32 mouse cellular contexts compared by ENCODE assay signal in genomic region chr6:87401456-87401855, GRCm38 (mm10). TPM values are rescaled to one million over a fixed set of nuclear protein-coding genes. Genes with fewer than 3 reads are reported as not detected.
DNase-seq lines count a peak whose midpoint lies in the region; ATAC-seq and TF ChIP-seq lines count a peak whose summit lies in the region.
"Had no signal": no experiment of that assay in that cellular context is flagged by ENCODE, and none has a peak within 500 bp of the region (broad histone marks: within the 10 kb centered on the region; RNA-seq: fewer than 3 reads in every experiment).

No protein-coding gene starts in this region.

- DNase-seq in heart, adult 8-10 months (ENCODE audit: low spot score), result no peak
- no peak for DNase-seq in liver, embryonic 11.5 days (ENCODE audit: low spot score)
- no peak for DNase-seq in liver, postnatal 0 days
- no peak for DNase-seq in spleen, postnatal 36 days (ENCODE audit: low spot score in 2 of 2)
- DNase-seq: adrenal gland, postnatal 10 days; adrenal gland, postnatal 36 days; B cell, adult 2 months; cerebellum, adult 18-20 months; cerebellum, adult 9-10 months; cerebellum, postnatal 14 days; gastrocnemius, postnatal 10 days; gastrocnemius, postnatal 36 days; heart, adult 2 months; heart, postnatal 36 days had no signal

- no peak for TF ChIP-seq EP300 in liver, postnatal 0 days (IDR thresholded peaks at IDR 0.05; ENCODE audit: low read depth)

- no peak overlapping the region for H3K9ac ChIP-seq in heart, embryonic 11.5 days (ENCODE audit: low read depth, low read length)
- H3K9ac ChIP-seq in liver, embryonic 11.5 days (ENCODE audit: low read depth, low read length), result no peak overlapping the region
- H3K9ac ChIP-seq in liver, embryonic 12.5 days, result no peak overlapping the region
- H3K9ac ChIP-seq in liver, postnatal 0 days (replicated peaks), result no peak overlapping the region
- H3K9ac ChIP-seq: forebrain, embryonic 13.5 days; hindbrain, embryonic 13.5 days; intestine, embryonic 15.5 days had no signal

- peaks cover 25% of the 10 kb centered on the region for H3K4me1 ChIP-seq in heart, embryonic 11.5 days (ENCODE audit: control insufficient read depth, insufficient read depth, low read length)
- H3K4me1 ChIP-seq in liver, embryonic 11.5 days (replicated peaks; ENCODE audit: control insufficient read depth, insufficient read depth, low read length), result peaks cover 3% of the 10 kb centered on the region; the same call in 1 of the 2 replicates
- H3K4me1 ChIP-seq in liver, embryonic 12.5 days, result peaks cover 21% of the 10 kb centered on the region
- peaks cover 11% of the 10 kb centered on the region; the same call in 1 of the 2 replicates for H3K4me1 ChIP-seq in liver, postnatal 0 days (ENCODE audit: insufficient read depth)
- H3K4me1 ChIP-seq: forebrain, embryonic 10.5 days; forebrain, embryonic 13.5 days; intestine, embryonic 15.5 days had no signal

- no peaks in the 10 kb centered on the region for H3K36me3 ChIP-seq in heart, embryonic 11.5 days (ENCODE audit: control insufficient read depth, insufficient read depth, low read length)
- no peaks in the 10 kb centered on the region for H3K36me3 ChIP-seq in liver, embryonic 11.5 days (ENCODE audit: control insufficient read depth, insufficient read depth, low read length)
- H3K36me3 ChIP-seq in liver, embryonic 12.5 days, result no peaks in the 10 kb centered on the region
- H3K36me3 ChIP-seq in liver, postnatal 0 days (replicated peaks; ENCODE audit: insufficient read depth, low read length), result no peaks in the 10 kb centered on the region
- H3K36me3 ChIP-seq: forebrain, embryonic 10.5 days; G1E; hindbrain, embryonic 10.5 days; hindbrain, embryonic 13.5 days; intestine, embryonic 15.5 days had no signal

- H3K27me3 ChIP-seq in heart, embryonic 11.5 days (ENCODE audit: control insufficient read depth, insufficient read depth, low read length), result no peaks in the 10 kb centered on the region; the same call in 1 of the 2 replicates
- no peaks in the 10 kb centered on the region for H3K27me3 ChIP-seq in liver, embryonic 11.5 days (replicated peaks; ENCODE audit: control insufficient read depth, insufficient read depth, low read length)
- no peaks in the 10 kb centered on the region for H3K27me3 ChIP-seq in liver, embryonic 12.5 days (replicated peaks)
- H3K27me3 ChIP-seq in liver, postnatal 0 days (ENCODE audit: insufficient read depth, low read length), result no peaks in the 10 kb centered on the region
- H3K27me3 ChIP-seq: CH12.LX; forebrain, embryonic 13.5 days; hindbrain, embryonic 13.5 days; intestine, embryonic 15.5 days; Patski had no signal

- peak; percentile 55; the same call in 1 of the 2 replicates for ATAC-seq in heart, embryonic 11.5 days (replicated peaks; ENCODE audit: insufficient number of reproducible peaks, low FRiP score, low TSS enrichment)
- no peak for ATAC-seq in liver, embryonic 11.5 days (replicated peaks; ENCODE audit: low FRiP score)
- ATAC-seq in liver, embryonic 12.5 days, result no peak
- peak; percentile 15; the same call in 1 of the 2 replicates for ATAC-seq in liver, postnatal 0 days
- ATAC-seq: forebrain, embryonic 13.5 days; forebrain, embryonic 16.5 days; hindbrain, embryonic 16.5 days; intestine, embryonic 15.5 days; Patski had no signal

- WGBS in heart, embryonic 11.5 days (ENCODE audit: insufficient replicate concordance), result 23% methylated on average over 6 of the region's 6 CpGs
- WGBS in liver, embryonic 11.5 days, result 57% methylated on average over 6 of the region's 6 CpGs
- 50% methylated on average over 6 of the region's 6 CpGs for WGBS in liver, embryonic 12.5 days (ENCODE audit: insufficient replicate concordance)
- 49% methylated on average over 6 of the region's 6 CpGs for WGBS in liver, postnatal 0 days (ENCODE audit: insufficient replicate concordance)

- TF ChIP-seq CTCF in liver, postnatal 0 days (IDR thresholded peaks at IDR 0.05; ENCODE audit: low read depth), result no peak

- peak overlapping the region; percentile 1; the same call in 1 of the 2 replicates for H3K4me2 ChIP-seq in heart, embryonic 11.5 days
- no peak overlapping the region for H3K4me2 ChIP-seq in liver, embryonic 11.5 days
- H3K4me2 ChIP-seq in liver, embryonic 12.5 days, result no peak overlapping the region
- H3K4me2 ChIP-seq in liver, postnatal 0 days (ENCODE audit: low read depth, low read length), result no peak overlapping the region
- H3K4me2 ChIP-seq: forebrain, embryonic 13.5 days; hindbrain, embryonic 13.5 days; intestine, embryonic 15.5 days had no signal

- H3K9me3 ChIP-seq in heart, embryonic 11.5 days (replicated peaks; ENCODE audit: control insufficient read depth, low read length), result no peaks in the 10 kb centered on the region
- no peaks in the 10 kb centered on the region for H3K9me3 ChIP-seq in liver, embryonic 11.5 days (ENCODE audit: control insufficient read depth, low read length)
- H3K9me3 ChIP-seq in liver, embryonic 12.5 days (replicated peaks), result no peaks in the 10 kb centered on the region
- H3K9me3 ChIP-seq in liver, postnatal 0 days (ENCODE audit: low read length), result no peaks in the 10 kb centered on the region
- H3K9me3 ChIP-seq: forebrain, embryonic 10.5 days; forebrain, embryonic 13.5 days; G1E; hindbrain, embryonic 10.5 days; hindbrain, embryonic 13.5 days; intestine, embryonic 15.5 days had no signal

- H3K4me3 ChIP-seq in heart, embryonic 11.5 days (ENCODE audit: low read depth, low read length), result no peak overlapping the region
- H3K4me3 ChIP-seq in liver, embryonic 11.5 days (ENCODE audit: low read depth, low read length), result no peak overlapping the region
- H3K4me3 ChIP-seq in liver, embryonic 12.5 days, result no peak overlapping the region
- no peak overlapping the region for H3K4me3 ChIP-seq in liver, postnatal 0 days (ENCODE audit: low read depth, low read length)
- H3K4me3 ChIP-seq: forebrain, embryonic 10.5 days; forebrain, embryonic 13.5 days; heart, adult 2 months; hindbrain, embryonic 10.5 days; hindbrain, embryonic 13.5 days; intestine, embryonic 15.5 days had no signal

- H3K27ac ChIP-seq in heart, embryonic 11.5 days (ENCODE audit: low read depth, low read length), result 0 out of 2 replicates have a peak overlapping the region, but pooled peaks have one; percentile 11
- H3K27ac ChIP-seq in liver, embryonic 11.5 days (ENCODE audit: low read depth, low read length), result 0 out of 2 replicates have a peak overlapping the region, but pooled peaks have one; percentile 19
- H3K27ac ChIP-seq in liver, embryonic 12.5 days, result no peak overlapping the region
- H3K27ac ChIP-seq in liver, postnatal 0 days (ENCODE audit: low read depth), result no peak overlapping the region
- H3K27ac ChIP-seq: forebrain, embryonic 10.5 days; forebrain, embryonic 13.5 days; heart, adult 2 months; hindbrain, embryonic 10.5 days; hindbrain, embryonic 13.5 days; intestine, embryonic 15.5 days had no signal

RNA-seq across cellular contexts. Expression of gene Gkn3, which starts 12.7 kb away (rescaled TPM):
- polyA plus RNA-seq in heart, embryonic 11.5 days (2014; fragmentation: Nextera tagmentation; extraction: Ambion mirVana), result 1.3 and 2.1 TPM in 2 replicates
- 1 to 10 TPM in 3 of 4 experiments, under 1 TPM in 1; 0.53 to 2.5 (median 1.5) TPM for total RNA-seq in heart, adult 8-10 months (2022)
- polyA plus RNA-seq in liver, embryonic 11.5 days (2014; fragmentation: Nextera tagmentation; extraction: Ambion mirVana), result 0.21 TPM in 1 of 2 replicates, not detected in the other
- not detected in 2 replicates for polyA plus RNA-seq in liver, embryonic 12.5 days (2016; fragmentation: Nextera tagmentation; extraction: Ambion mirVana)
- not detected in 2 replicates for polyA plus RNA-seq in liver, postnatal 0 days (2015; fragmentation: Nextera tagmentation; extraction: Ambion mirVana)
- total RNA-seq: CH12.LX; G1E; granulocyte monocyte progenitor cell, adult 5-6 weeks had no signal
- polyA plus RNA-seq: forebrain, embryonic 10.5 days; forebrain, embryonic 13.5 days; forebrain, embryonic 16.5 days; G1E; hindbrain, embryonic 10.5 days; Patski had no signal

RNA-seq across cellular contexts. Expression of gene Bmp10, which starts 27.3 kb away (rescaled TPM):
- polyA plus RNA-seq in heart, embryonic 11.5 days (2014; fragmentation: Nextera tagmentation; extraction: Ambion mirVana), result 8.0 and 8.2 TPM in 2 replicates
- total RNA-seq in heart, adult 8-10 months (2022), result 10 to 100 TPM; 20.9 to 75.6 (median 50.9) TPM
- polyA plus RNA-seq in liver, embryonic 11.5 days (2014; fragmentation: Nextera tagmentation; extraction: Ambion mirVana), result 0.75 and 0.82 TPM in 2 replicates
- 0.32 and 0.35 TPM in 2 replicates for polyA plus RNA-seq in liver, embryonic 12.5 days (2016; fragmentation: Nextera tagmentation; extraction: Ambion mirVana)
- polyA plus RNA-seq in liver, postnatal 0 days (2015; fragmentation: Nextera tagmentation; extraction: Ambion mirVana), result 0.34 and 0.36 TPM in 2 replicates
- total RNA-seq: adrenal gland, adult 18-20 months; adrenal gland, postnatal 36 days; CH12.LX; gastrocnemius, adult 18-20 months; gastrocnemius, postnatal 10 days; gastrocnemius, postnatal 36 days; granulocyte monocyte progenitor cell, adult 5-6 weeks had no signal
- polyA plus RNA-seq: embryonic facial prominence, embryonic 11.5 days; embryonic facial prominence, embryonic 14.5 days; forebrain, embryonic 10.5 days; forebrain, embryonic 13.5 days; forebrain, embryonic 16.5 days; G1E; hindbrain, embryonic 10.5 days; hindbrain, embryonic 13.5 days; hindbrain, embryonic 16.5 days; intestine, embryonic 15.5 days; Patski had no signal

RNA-seq across cellular contexts. Expression of gene Gkn2, which starts 28.3 kb away (rescaled TPM):
- not detected in 2 replicates for polyA plus RNA-seq in heart, embryonic 11.5 days (2014; fragmentation: Nextera tagmentation; extraction: Ambion mirVana)
- total RNA-seq in heart, adult 8-10 months (2022), result not detected
- polyA plus RNA-seq in liver, embryonic 11.5 days (2014; fragmentation: Nextera tagmentation; extraction: Ambion mirVana), result not detected in 2 replicates
- not detected in 2 replicates for polyA plus RNA-seq in liver, embryonic 12.5 days (2016; fragmentation: Nextera tagmentation; extraction: Ambion mirVana)
- polyA plus RNA-seq in liver, postnatal 0 days (2015; fragmentation: Nextera tagmentation; extraction: Ambion mirVana), result not detected in 2 replicates
- total RNA-seq: adrenal gland, adult 18-20 months; adrenal gland, postnatal 10 days; adrenal gland, postnatal 36 days; CH12.LX; G1E; gastrocnemius, adult 18-20 months; gastrocnemius, postnatal 10 days; gastrocnemius, postnatal 36 days; granulocyte monocyte progenitor cell, adult 5-6 weeks; heart, adult 2 months; heart, postnatal 36 days had no signal
- polyA plus RNA-seq: embryonic facial prominence, embryonic 11.5 days; embryonic facial prominence, embryonic 14.5 days; forebrain, embryonic 10.5 days; forebrain, embryonic 13.5 days; forebrain, embryonic 16.5 days; G1E; heart, adult 2 months; heart, embryonic 16.5 days; hindbrain, embryonic 10.5 days; hindbrain, embryonic 13.5 days; hindbrain, embryonic 16.5 days; intestine, embryonic 15.5 days; Patski had no signal

RNA-seq across cellular contexts. Expression of gene Gkn1, which starts 50.7 kb away (rescaled TPM):
- polyA plus RNA-seq in heart, embryonic 11.5 days (2014; fragmentation: Nextera tagmentation; extraction: Ambion mirVana), result not detected in 2 replicates
- not detected for total RNA-seq in heart, adult 8-10 months (2022)
- not detected in 2 replicates for polyA plus RNA-seq in liver, embryonic 11.5 days (2014; fragmentation: Nextera tagmentation; extraction: Ambion mirVana)
- polyA plus RNA-seq in liver, embryonic 12.5 days (2016; fragmentation: Nextera tagmentation; extraction: Ambion mirVana), result not detected in 2 replicates
- polyA plus RNA-seq in liver, postnatal 0 days (2015; fragmentation: Nextera tagmentation; extraction: Ambion mirVana), result not detected in 2 replicates
- total RNA-seq: adrenal gland, adult 18-20 months; adrenal gland, postnatal 10 days; adrenal gland, postnatal 36 days; CH12.LX; G1E; gastrocnemius, adult 18-20 months; gastrocnemius, postnatal 10 days; gastrocnemius, postnatal 36 days; granulocyte monocyte progenitor cell, adult 5-6 weeks; heart, adult 2 months; heart, postnatal 36 days had no signal
- polyA plus RNA-seq: embryonic facial prominence, embryonic 11.5 days; embryonic facial prominence, embryonic 14.5 days; forebrain, embryonic 10.5 days; forebrain, embryonic 13.5 days; forebrain, embryonic 16.5 days; G1E; heart, embryonic 16.5 days; hindbrain, embryonic 10.5 days; hindbrain, embryonic 13.5 days; hindbrain, embryonic 16.5 days; Patski had no signal

Comparison
In these comparisons a context has a peak if more than half of its experiments do, and no peak if none do; other contexts are left out.
1. ATAC-seq: peak in heart, embryonic 11.5 days (single experiment) and liver, postnatal 0 days (single experiment); none in liver, embryonic 11.5 days (single experiment) and liver, embryonic 12.5 days (single experiment).
2. H3K27ac ChIP-seq: peak in heart, embryonic 11.5 days (single experiment) and liver, embryonic 11.5 days (single experiment); none in liver, embryonic 12.5 days (single experiment) and liver, postnatal 0 days (single experiment).